Mouse (Mus musculus) lung, adult 2 months (tissue): ENCODE data around the gene Fgfrl1.

Experiments used
- CTCF ChIP-seq: fragments of 200-500 bp; IDR thresholded peaks from 2 replicates; pipeline ENCODE4 v1.5.1; 2011; ENCODE audit warnings: mild to moderate bottlenecking, low read length, control low read depth; ENCODE audit not compliant: insufficient read depth
- POLR2A ChIP-seq: fragments of 200-500 bp; IDR thresholded peaks from 2 replicates; pipeline ENCODE4 v1.6.1; 2011; ENCODE audit warnings: low read depth, mild to moderate bottlenecking, control low read depth, low read length, borderline replicate concordance; ENCODE audit errors: extremely low read depth

DNA sequence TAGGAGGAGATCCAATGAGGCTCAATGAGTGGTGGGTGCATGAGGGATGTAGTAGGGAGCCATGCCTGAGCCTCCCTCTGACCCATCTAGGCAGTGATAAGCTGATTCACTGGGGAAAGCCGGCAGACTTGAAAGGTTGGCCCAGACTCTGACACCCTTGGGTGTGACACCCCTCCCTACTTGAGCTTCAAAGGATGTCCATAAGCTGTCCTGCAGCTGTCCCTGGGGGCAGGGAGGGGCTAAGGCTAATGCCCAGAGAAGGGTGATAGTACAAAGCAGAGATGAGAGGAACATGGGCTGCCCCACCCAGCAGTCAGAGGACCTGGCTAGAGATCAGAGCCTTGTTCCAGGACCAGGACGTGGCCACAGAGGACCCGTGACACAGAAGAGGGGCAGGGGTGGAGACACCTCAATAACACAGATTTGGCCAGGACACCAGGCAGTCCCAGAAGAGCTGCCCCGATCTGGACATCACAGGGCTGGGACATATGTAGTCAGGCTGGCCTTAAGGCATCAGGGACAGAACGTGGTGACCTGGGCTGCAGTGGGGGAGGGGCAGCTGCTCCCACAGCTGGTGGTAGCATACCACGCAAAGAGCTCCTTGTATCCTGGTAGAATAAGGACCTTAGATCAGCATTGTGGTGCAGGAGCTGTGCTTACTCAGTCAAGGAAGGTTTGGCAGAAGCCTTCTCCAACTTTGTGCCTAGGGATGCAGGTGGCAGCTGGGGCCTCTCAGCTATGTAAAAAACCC, 17.0 kb downstream of the Fgfrl1 start:
- TF ChIP-seq CTCF (no peak), POLR2A (no peak)
